Mouse (Mus musculus) heart, postnatal 36 days (tissue): ENCODE results near the gene Dstyk. TPM values are rescaled to one million over a fixed set of nuclear protein-coding genes. Genes with fewer than 3 reads are reported as not detected.

ENCODE experiments used
- DNase-seq, 2 experiments: peaks; one replicate each; pipeline ENCODE4 v3.0.0; 2021 to 2022
- intact Hi-C: fragments of 180-260 bp; cut with DNase I; formaldehyde crosslinking; loops from one replicate; pipeline ENCODE4 v1.15.1; 2025
- total RNA-seq, 2 experiments: library from RNA; stranded (reverse); gene quantifications; 2 replicates each; pipeline ENCODE4 v1.2.3; 2021

Dstyk gene
- total RNA-seq, 2 experiments from 2014 or later: 16.6 to 17.0 TPM

DNA sequence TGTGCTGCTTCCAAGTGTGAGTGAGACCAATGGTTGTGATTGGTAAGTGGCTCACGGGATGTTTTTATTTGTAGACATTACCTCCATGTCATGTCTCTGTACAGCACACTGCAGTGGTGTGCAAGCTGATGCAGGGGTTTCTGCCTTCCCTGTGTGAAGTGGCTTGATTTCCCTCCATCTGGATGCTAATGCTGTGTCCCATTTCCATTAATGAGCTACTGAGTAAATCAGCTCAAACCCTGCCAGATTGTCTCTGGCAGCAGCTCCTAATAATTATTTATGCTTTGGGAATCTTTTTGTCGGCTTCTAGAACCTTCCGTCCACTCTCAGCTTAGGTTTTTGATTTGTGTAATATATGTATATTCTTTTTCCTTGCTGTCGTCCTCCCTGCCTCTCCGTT is 87.8 kb downstream of the Dstyk start:
- intact Hi-C loops: no loop called here
- DNase-seq: no peak

GRCm38 (mm10) chr1:132506058-132506457 is 88.7 kb downstream of the Dstyk start, which contains the start of gene Tmem81:
TSS of gene Tmem81 (plus strand) at chr1:132506230.
- intact Hi-C loops: no loop called here
- no peak for DNase-seq

- no peak for DNase-seq
- intact Hi-C loops: no loop called here
Measured at GRCm38 (mm10) chr1:132506656-132507055, 89.3 kb downstream of the Dstyk start.

GRCm38 (mm10) chr1:132509771-132510170 is 92.4 kb downstream of the Dstyk start:
- no peak for DNase-seq
- intact Hi-C loops: no loop called here

GRCm38 (mm10) chr1:132511521-132511920 is 94.2 kb downstream of the Dstyk start:
- intact Hi-C loops: no loop called here
- no peak for DNase-seq

- intact Hi-C loops: no loop called here
Measured at GRCm38 (mm10) chr1:132512106-132512505, 94.8 kb downstream of the Dstyk start.

DNA sequence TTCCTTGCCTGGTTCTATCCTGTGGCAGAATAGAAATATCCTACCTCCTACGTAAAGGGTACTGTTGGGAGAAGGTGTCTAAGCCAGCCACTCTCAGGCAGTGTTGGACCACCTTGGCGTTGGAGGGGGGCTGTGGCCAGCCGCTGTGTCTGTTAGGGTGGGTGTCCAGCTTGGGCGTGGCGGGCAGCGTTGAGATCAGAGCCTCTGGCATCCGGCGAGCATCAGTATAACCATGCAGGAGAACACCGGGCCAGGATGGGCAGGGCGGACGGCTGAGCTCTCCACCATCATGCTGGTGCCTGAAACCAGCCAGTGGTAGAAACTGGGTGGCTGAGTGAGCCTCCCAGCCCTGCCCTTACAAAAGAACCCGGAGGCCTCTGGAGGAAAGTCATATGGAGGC is 98.0 kb downstream of the Dstyk start:
- no peak for DNase-seq
- intact Hi-C loops: no loop called here

More at GRCm38 (mm10) chr1:132512106-132512505, 94.8 kb downstream of the Dstyk start:
- no peak for DNase-seq

Other genes starting within 250 kb of the Dstyk start
- gene Lemd1, start 226.1 kb upstream of the Dstyk start, total RNA-seq: not detected
- gene AC124108.1, start 226.1 kb upstream of the Dstyk start, total RNA-seq: not detected
- not detected for gene Gm10188, start 187.8 kb upstream of the Dstyk start, total RNA-seq
- gene Klhdc8a, start 118.9 kb upstream of the Dstyk start, total RNA-seq: 10 to 100 TPM; 14.3 to 19.1 TPM
- 1 to 10 TPM; 3.7 to 3.8 TPM for gene Nuak2, start 101.4 kb upstream of the Dstyk start, total RNA-seq
- gene Tmcc2, start 26.3 kb upstream of the Dstyk start, total RNA-seq: 10 to 100 TPM; 18.2 to 19.7 TPM
- gene Rbbp5, start 59.8 kb downstream of the Dstyk start, total RNA-seq: 10 to 100 TPM; 19.2 to 22.0 TPM
- 1 to 10 TPM; 1.4 to 1.5 TPM for gene Tmem81, start 88.7 kb downstream of the Dstyk start, total RNA-seq
- gene Cntn2, start 125.7 kb downstream of the Dstyk start, total RNA-seq: 1 to 10 TPM; 2.8 to 4.1 TPM